Mouse (Mus musculus) liver, adult 2 months (tissue): ENCODE results near the gene Rundc3a.

Source experiments
- CTCF ChIP-seq: fragments of 200-500 bp; IDR thresholded peaks from 2 replicates; pipeline ENCODE4 v1.5.1; 2011; ENCODE audit warnings: low read depth, low read length, control low read depth
- POLR2A ChIP-seq: fragments of 200-500 bp; IDR thresholded peaks from 2 replicates; pipeline ENCODE4 v1.6.1; 2011; ENCODE audit warnings: low read length, control low read depth; ENCODE audit not compliant: insufficient read depth; ENCODE audit errors: extremely low read depth

DNA sequence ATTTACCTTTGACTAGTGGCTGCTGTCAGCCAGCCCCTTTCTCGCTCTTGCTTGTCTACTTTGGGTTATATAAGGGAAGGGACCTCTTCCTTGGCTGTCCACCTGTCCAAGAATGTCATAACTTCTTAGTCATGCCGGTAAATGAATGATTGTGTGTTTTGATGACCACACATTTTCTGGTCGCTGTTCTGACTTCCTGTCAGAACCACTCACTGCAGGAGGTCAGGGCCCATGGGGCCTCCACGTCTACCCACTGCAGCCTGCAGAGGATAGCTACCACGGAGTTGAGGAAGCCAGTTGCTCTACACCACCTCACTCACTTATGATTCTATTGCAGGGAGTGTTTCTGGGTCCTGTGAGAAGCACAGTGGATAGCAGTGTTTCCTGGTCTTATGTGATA, 7.1 kb upstream of the Rundc3a start:
- no peak for TF ChIP-seq POLR2A
- TF ChIP-seq CTCF: no peak
